Mouse (Mus musculus) G1E (cell line): ENCODE measurements around the gene Ntsr1.

Experiments
- CTCF ChIP-seq: IDR thresholded peaks from 2 replicates; pipeline ENCODE4 v1.5.1; 2012; ENCODE audit warnings: low read depth, low read length, inconsistent platforms, mixed read lengths
- GATA1 ChIP-seq: IDR thresholded peaks from 2 replicates; pipeline ENCODE4 v1.6.1; 2012; ENCODE audit warnings: borderline replicate concordance, low read length, inconsistent platforms, mixed read lengths
- POLR2AphosphoS5 ChIP-seq: IDR thresholded peaks from 2 replicates; pipeline ENCODE4 v1.6.1; 2012; ENCODE audit warnings: low read depth, low read length, inconsistent platforms; ENCODE audit not compliant: insufficient replicate concordance
- TAL1 ChIP-seq: conservative IDR thresholded peaks from 2 replicates; pipeline ENCODE4 v1.6.1; 2012; ENCODE audit warnings: low read depth, low read length, inconsistent platforms, mixed read lengths

GRCm38 (mm10) chr2:180530130-180530529 lies 30.4 kb downstream of the Ntsr1 start:
- TF ChIP-seq CTCF = no peak
- no peak for TF ChIP-seq GATA1
- no peak for TF ChIP-seq POLR2AphosphoS5
- no peak for TF ChIP-seq TAL1
